16 mouse cellular contexts compared by ENCODE assay signal in genomic region chr7:36917011-36917410, GRCm38 (mm10).
"Had no signal": no experiment of that assay in that cellular context is flagged by ENCODE, and none has a peak within 500 bp of the region (broad histone marks: within the 10 kb centered on the region; RNA-seq: fewer than 3 reads in every experiment).

No protein-coding gene starts in this region.

- H3K4me3 ChIP-seq: megakaryocyte, embryonic 14.5 days; midbrain, embryonic 13.5 days; midbrain, embryonic 15.5 days; neural tube, embryonic 12.5 days; stomach, embryonic 15.5 days had no signal

- ATAC-seq: liver, postnatal 0 days; midbrain, embryonic 13.5 days; midbrain, embryonic 15.5 days had no signal

- H3K27me3 ChIP-seq: megakaryocyte, embryonic 14.5 days; midbrain, embryonic 13.5 days; midbrain, embryonic 15.5 days; neural tube, embryonic 12.5 days; stomach, embryonic 15.5 days had no signal

- H3K9ac ChIP-seq: liver, postnatal 0 days; midbrain, embryonic 13.5 days; midbrain, embryonic 15.5 days; neural tube, embryonic 12.5 days; stomach, embryonic 15.5 days had no signal

- H3K36me3 ChIP-seq: midbrain, embryonic 13.5 days; midbrain, embryonic 15.5 days; neural tube, embryonic 12.5 days; stomach, embryonic 15.5 days had no signal

- H3K9me3 ChIP-seq: midbrain, embryonic 13.5 days; midbrain, embryonic 15.5 days; neural tube, embryonic 12.5 days; stomach, embryonic 15.5 days had no signal

- H3K4me2 ChIP-seq: midbrain, embryonic 11.5 days; midbrain, embryonic 13.5 days; midbrain, embryonic 15.5 days; neural tube, embryonic 12.5 days; stomach, embryonic 15.5 days had no signal

- H3K27ac ChIP-seq: macrophage; midbrain, embryonic 13.5 days; midbrain, embryonic 15.5 days; neural tube, embryonic 12.5 days; stomach, embryonic 15.5 days; stomach, postnatal 0 days had no signal

- H3K4me1 ChIP-seq: megakaryocyte, embryonic 14.5 days; midbrain, embryonic 15.5 days; neural tube, embryonic 12.5 days had no signal

- DNase-seq: liver, postnatal 0 days; lung, adult 2 months; lung, postnatal 14 days; lung, postnatal 36 days; right cerebral cortex, postnatal 14 days; thymus, adult 2 months; thymus, postnatal 25 days; thymus, postnatal 4 days had no signal
